ENCODE assay signal across 7 mouse cellular contexts in the genomic region with DNA sequence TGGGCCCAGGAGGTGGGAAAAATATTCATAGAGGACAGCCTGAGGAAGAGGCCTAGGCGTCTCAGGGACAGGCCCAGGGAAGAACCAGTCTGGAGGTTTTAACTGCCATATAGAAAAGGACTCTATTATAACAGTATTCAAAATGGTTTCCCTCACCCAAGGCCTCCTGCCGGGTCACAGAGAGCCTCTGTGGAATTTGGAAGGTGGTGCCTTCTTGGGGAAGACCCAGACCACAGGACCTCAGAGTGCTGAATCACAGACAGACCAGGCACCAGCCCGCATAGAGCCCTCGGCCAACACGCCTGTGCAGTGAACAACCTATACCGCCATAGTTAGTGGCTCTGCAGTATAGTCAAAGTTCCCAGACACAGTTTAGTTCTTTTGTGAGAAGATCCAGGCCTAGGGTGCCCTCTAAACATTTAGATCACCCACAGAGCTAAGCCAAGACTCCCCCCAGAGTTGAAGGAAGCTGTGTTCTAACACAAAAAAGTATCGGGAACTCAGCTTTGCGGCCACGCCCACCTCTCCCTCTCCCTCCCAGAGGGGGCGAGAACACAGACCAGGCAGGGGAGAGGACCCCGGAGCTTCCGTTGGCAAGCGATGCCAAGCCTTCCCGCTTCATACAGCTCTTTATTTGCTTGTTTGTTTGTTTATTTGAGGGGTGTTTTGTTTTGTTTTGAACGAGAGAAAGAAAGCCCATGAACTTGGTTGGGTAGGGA.
DNase-seq lines count a peak whose midpoint lies in the region; ATAC-seq and TF ChIP-seq lines count a peak whose summit lies in the region.

No protein-coding gene starts in this region.

- H3K36me3 ChIP-seq in E14TG2a.4 (ENCODE audit: insufficient read depth, low read length) = no peaks in the 10 kb centered on the region

- peaks cover 64% of the 10 kb centered on the region for H3K4me1 ChIP-seq in E14TG2a.4 (replicated peaks; ENCODE audit: low read depth, low read length)

- DNase-seq in MN1 (ENCODE audit: low spot score) = peak; percentile 22
- DNase-seq in left cerebral cortex, postnatal 25 days (ENCODE audit: low spot score in 2 of 2) = no peak
- DNase-seq in adrenal gland, postnatal 4 days (ENCODE audit: low spot score in 2 of 2) = no peak

- intact Hi-C loops in left cerebral cortex, postnatal 25 days (cut with DNase I) = no loop called here

- no peaks in the 10 kb centered on the region for H3K9me3 ChIP-seq in E14TG2a.4 (ENCODE audit: low read length)

- peak overlapping the region; percentile 53 for H3K4me3 ChIP-seq in E14TG2a.4 (replicated peaks; ENCODE audit: low read length)

- peaks cover 4% of the 10 kb centered on the region; the same call in 1 of the 2 replicates for H3K27me3 ChIP-seq in E14TG2a.4 (ENCODE audit: insufficient read depth, low read length)

- TF ChIP-seq CTCF in E14TG2a.4 (conservative IDR thresholded peaks at IDR 0.05; ENCODE audit: low read length) = no peak

- ATAC-seq in hematopoietic stem cell, adult 5-6 weeks (replicated peaks in 1 of 2; ENCODE audit: insufficient read depth in 1 of 2, low FRiP score in 2 of 2, low TSS enrichment in 1 of 2, low read depth in 1 of 2, poor library complexity in 2 of 2, severe bottlenecking in 2 of 2) = peak; percentile 48 to 61; a peak in 2 of 4 replicates
- ATAC-seq in megakaryocyte progenitor cell, adult 5-6 weeks (replicated peaks; ENCODE audit: poor library complexity) = peak; percentile 62
- no peak for ATAC-seq in monocyte, adult 5-6 weeks (replicated peaks; ENCODE audit: insufficient number of reproducible peaks, low FRiP score, low TSS enrichment, poor library complexity, severe bottlenecking)
